Mouse (Mus musculus): ENCODE data around the gene Calcb. TPM values are rescaled to one million over a fixed set of nuclear protein-coding genes. Genes with fewer than 3 reads are reported as not detected.

Gene Calcb
- polyA plus RNA-seq (2014; fragmentation: Nextera tagmentation; extraction: Ambion mirVana) = 0.72 TPM in 2 replicates

DNA sequence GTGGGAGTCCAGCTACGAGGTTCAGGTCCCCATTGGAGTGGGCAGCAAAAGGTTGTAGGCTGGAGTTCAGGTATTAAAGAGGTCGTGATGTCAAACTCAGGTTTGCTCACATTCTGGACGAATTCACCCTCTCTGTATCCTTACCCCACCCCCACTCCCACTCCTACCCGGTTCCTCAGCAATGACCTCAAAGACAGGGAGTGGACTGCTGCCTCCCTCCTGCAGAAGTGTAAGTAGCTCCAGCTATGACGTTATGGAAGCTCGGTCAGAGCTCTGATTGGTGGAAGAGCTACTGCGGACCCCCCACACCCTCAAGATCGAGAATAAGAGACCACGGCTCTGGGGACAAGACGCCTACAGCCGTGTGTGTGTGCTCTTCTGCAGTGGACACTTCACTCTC, at the start of gene Calcb:
Gene Calcb (plus strand): TSS at position 344 of the 400 bp plus-strand sequence.
- H3K4me2 ChIP-seq (ENCODE audit: low read depth, low read length) = peak within 1 kb of the TSS; percentile 46
- no peak for ATAC-seq (ENCODE audit: low read depth)
- no peak within 1 kb of the TSS for H3K27ac ChIP-seq (replicated peaks; ENCODE audit: low read depth, low read length)
- no peak within 1 kb of the TSS for H3K9ac ChIP-seq (ENCODE audit: low read depth, low read length)
- H3K9me3 ChIP-seq (ENCODE audit: control insufficient read depth, low read length) = no peaks in the 10 kb centered on the region
- DNase-seq (ENCODE audit: low spot score) = no peak
- peaks cover 14% of the 10 kb centered on the region for H3K4me1 ChIP-seq (ENCODE audit: control insufficient read depth, insufficient read depth, low read length)
- peak within 1 kb of the TSS; percentile 12 for H3K4me3 ChIP-seq (ENCODE audit: low read depth, low read length)
- H3K36me3 ChIP-seq (ENCODE audit: control insufficient read depth, insufficient read depth, low read length) = no peaks in the 10 kb centered on the region
- H3K27me3 ChIP-seq (replicated peaks; ENCODE audit: control insufficient read depth, insufficient read depth, low read length) = peaks cover 45% of the 10 kb centered on the region
- WGBS = 5% methylated on average over 11 of the region's 11 CpGs

DNA sequence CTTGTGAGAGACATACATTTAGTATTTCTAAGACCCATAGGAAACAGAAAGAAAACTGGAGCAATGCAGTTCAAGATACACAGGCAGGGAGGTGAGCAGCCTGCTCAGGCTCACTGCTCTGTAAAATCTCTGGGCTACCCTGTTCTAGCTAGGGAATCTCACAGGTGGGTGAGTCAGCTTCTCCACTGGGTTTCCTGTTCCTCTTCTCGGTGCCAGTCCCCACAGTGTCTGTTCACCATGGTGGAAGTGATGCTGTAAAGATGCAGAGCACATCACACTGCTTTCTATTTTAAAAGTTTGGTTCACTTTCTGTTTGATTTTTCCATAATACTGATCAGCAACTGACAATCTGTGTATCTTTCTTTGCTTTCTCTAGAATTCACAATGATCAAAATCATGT, 47.0 kb upstream of the Calcb start:
- 75% methylated on average over 1 of the region's 1 CpGs for WGBS
- Histone ChIP-seq H3K9me3 (ENCODE audit: control insufficient read depth, low read length) (no peaks in the 10 kb centered on the region), H3K9ac (ENCODE audit: low read depth, low read length) (no peak overlapping the region), H3K4me2 (ENCODE audit: low read depth, low read length) (no peak overlapping the region), H3K27me3 (replicated peaks; ENCODE audit: control insufficient read depth, insufficient read depth, low read length) (no peaks in the 10 kb centered on the region), H3K4me3 (ENCODE audit: low read depth, low read length) (no peak overlapping the region), H3K27ac (replicated peaks; ENCODE audit: low read depth, low read length) (no peak overlapping the region), H3K36me3 (ENCODE audit: control insufficient read depth, insufficient read depth, low read length) (no peaks in the 10 kb centered on the region), H3K4me1 (ENCODE audit: control insufficient read depth, insufficient read depth, low read length) (no peaks in the 10 kb centered on the region)
- ATAC-seq (ENCODE audit: low read depth) = no peak
- DNase-seq (ENCODE audit: low spot score) = no peak

- no peaks in the 10 kb centered on the region for H3K36me3 ChIP-seq (ENCODE audit: control insufficient read depth, insufficient read depth, low read length)
- no peaks in the 10 kb centered on the region for H3K9me3 ChIP-seq (ENCODE audit: control insufficient read depth, low read length)
- DNase-seq (ENCODE audit: low spot score) = peak; percentile 47
- no peak overlapping the region for H3K27ac ChIP-seq (replicated peaks; ENCODE audit: low read depth, low read length)
- no peak for ATAC-seq (ENCODE audit: low read depth)
- no peaks in the 10 kb centered on the region for H3K4me1 ChIP-seq (ENCODE audit: control insufficient read depth, insufficient read depth, low read length)
- H3K4me3 ChIP-seq (ENCODE audit: low read depth, low read length) = no peak overlapping the region
- H3K4me2 ChIP-seq (ENCODE audit: low read depth, low read length) = no peak overlapping the region
- no peak overlapping the region for H3K9ac ChIP-seq (ENCODE audit: low read depth, low read length)
- 21% methylated on average over 2 of the region's 2 CpGs for WGBS
- H3K27me3 ChIP-seq (replicated peaks; ENCODE audit: control insufficient read depth, insufficient read depth, low read length) = no peaks in the 10 kb centered on the region
These were observed 45.7 kb upstream of the Calcb start for GRCm38 (mm10) chr7:114672697-114673096.

- DNase-seq (ENCODE audit: low spot score) (peak; percentile 27), ATAC-seq (ENCODE audit: low read depth) (no peak)
- no peaks in the 10 kb centered on the region for H3K27me3 ChIP-seq (replicated peaks; ENCODE audit: control insufficient read depth, insufficient read depth, low read length)
- H3K27ac ChIP-seq (replicated peaks; ENCODE audit: low read depth, low read length) = no peak overlapping the region
- no peak overlapping the region for H3K9ac ChIP-seq (ENCODE audit: low read depth, low read length)
- H3K9me3 ChIP-seq (ENCODE audit: control insufficient read depth, low read length) = no peaks in the 10 kb centered on the region
- H3K4me1 ChIP-seq (ENCODE audit: control insufficient read depth, insufficient read depth, low read length) = no peaks in the 10 kb centered on the region
- H3K36me3 ChIP-seq (ENCODE audit: control insufficient read depth, insufficient read depth, low read length) = no peaks in the 10 kb centered on the region
- H3K4me2 ChIP-seq (ENCODE audit: low read depth, low read length) = no peak overlapping the region
- H3K4me3 ChIP-seq (ENCODE audit: low read depth, low read length) = no peak overlapping the region
These were observed 26.1 kb upstream of the Calcb start for GRCm38 (mm10) chr7:114692339-114692738.

DNA sequence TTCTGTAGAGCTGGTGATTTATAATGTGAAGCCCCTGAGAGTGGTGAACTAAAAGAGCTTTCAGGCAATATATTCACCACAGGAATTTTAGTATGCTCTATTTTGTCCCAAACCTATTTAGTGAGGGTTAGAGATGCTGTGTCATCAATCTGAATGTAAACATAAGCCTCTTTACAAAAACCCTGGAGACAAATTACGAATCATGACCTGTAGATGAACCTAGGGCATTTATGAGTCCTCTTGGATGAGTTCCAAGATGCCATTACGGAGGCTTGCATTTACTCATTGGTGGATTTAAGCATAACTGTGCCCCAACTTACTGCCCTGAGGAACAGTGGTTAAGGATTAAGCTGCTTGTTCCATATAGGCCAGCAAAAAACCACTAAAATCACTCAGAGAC, 17.6 kb upstream of the Calcb start:
- ATAC-seq (ENCODE audit: low read depth) (peak; percentile 67; the same call in 1 of the 2 replicates), DNase-seq (ENCODE audit: low spot score) (peak; percentile 77)

GRCm38 (mm10) chr7:114706716-114707115, 11.7 kb upstream of the Calcb start:
- no peak overlapping the region for H3K27ac ChIP-seq (replicated peaks; ENCODE audit: low read depth, low read length)
- H3K4me2 ChIP-seq (ENCODE audit: low read depth, low read length) = no peak overlapping the region
- 62% methylated on average over 4 of the region's 4 CpGs for WGBS
- H3K4me1 ChIP-seq (ENCODE audit: control insufficient read depth, insufficient read depth, low read length) = no peaks in the 10 kb centered on the region
- ATAC-seq (ENCODE audit: low read depth) (no peak), DNase-seq (ENCODE audit: low spot score) (peak; percentile 60)
- H3K9me3 ChIP-seq (ENCODE audit: control insufficient read depth, low read length) = no peaks in the 10 kb centered on the region
- H3K27me3 ChIP-seq (replicated peaks; ENCODE audit: control insufficient read depth, insufficient read depth, low read length) = no peaks in the 10 kb centered on the region
- H3K9ac ChIP-seq (ENCODE audit: low read depth, low read length) = no peak overlapping the region
- no peaks in the 10 kb centered on the region for H3K36me3 ChIP-seq (ENCODE audit: control insufficient read depth, insufficient read depth, low read length)
- H3K4me3 ChIP-seq (ENCODE audit: low read depth, low read length) = no peak overlapping the region

More for the DNA sequence above, 17.6 kb upstream of the Calcb start:
- H3K4me2 ChIP-seq (ENCODE audit: low read depth, low read length) = no peak overlapping the region
- H3K4me3 ChIP-seq (ENCODE audit: low read depth, low read length) = no peak overlapping the region
- H3K36me3 ChIP-seq (ENCODE audit: control insufficient read depth, insufficient read depth, low read length) = no peaks in the 10 kb centered on the region
- 25% methylated on average over 2 of the region's 2 CpGs for WGBS
- no peaks in the 10 kb centered on the region for H3K9me3 ChIP-seq (ENCODE audit: control insufficient read depth, low read length)
- H3K9ac ChIP-seq (ENCODE audit: low read depth, low read length) = no peak overlapping the region
- no peaks in the 10 kb centered on the region for H3K4me1 ChIP-seq (ENCODE audit: control insufficient read depth, insufficient read depth, low read length)
- no peaks in the 10 kb centered on the region for H3K27me3 ChIP-seq (replicated peaks; ENCODE audit: control insufficient read depth, insufficient read depth, low read length)
- H3K27ac ChIP-seq (replicated peaks; ENCODE audit: low read depth, low read length) = no peak overlapping the region

DNA sequence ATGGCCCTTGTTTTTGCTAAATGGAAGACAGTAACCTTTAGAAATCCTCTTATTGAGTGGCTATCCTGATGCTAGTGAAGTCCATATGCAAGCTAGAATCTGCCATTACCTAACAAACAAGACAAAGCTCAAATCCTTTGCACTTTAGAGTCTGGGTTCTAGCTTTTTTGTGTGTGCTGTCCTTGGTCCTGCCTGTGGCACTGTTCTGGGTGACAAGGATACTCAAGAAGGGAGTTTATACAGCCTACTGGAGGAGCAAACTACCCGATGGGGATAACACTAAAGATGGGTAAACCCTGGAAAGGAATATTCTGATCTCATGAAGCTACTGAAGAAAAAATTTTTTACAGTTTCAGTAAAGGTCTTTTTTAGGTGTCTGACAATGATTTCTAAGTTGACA, 11.0 kb upstream of the Calcb start:
- ATAC-seq (ENCODE audit: low read depth) (no peak), DNase-seq (ENCODE audit: low spot score) (no peak)
- Histone ChIP-seq H3K4me3 (ENCODE audit: low read depth, low read length) (no peak overlapping the region), H3K9ac (ENCODE audit: low read depth, low read length) (no peak overlapping the region), H3K4me1 (ENCODE audit: control insufficient read depth, insufficient read depth, low read length) (no peaks in the 10 kb centered on the region), H3K9me3 (ENCODE audit: control insufficient read depth, low read length) (no peaks in the 10 kb centered on the region), H3K4me2 (ENCODE audit: low read depth, low read length) (no peak overlapping the region), H3K27ac (replicated peaks; ENCODE audit: low read depth, low read length) (no peak overlapping the region), H3K36me3 (ENCODE audit: control insufficient read depth, insufficient read depth, low read length) (no peaks in the 10 kb centered on the region), H3K27me3 (replicated peaks; ENCODE audit: control insufficient read depth, insufficient read depth, low read length) (no peaks in the 10 kb centered on the region)
- 70% methylated on average over 1 of the region's 1 CpGs for WGBS

DNA sequence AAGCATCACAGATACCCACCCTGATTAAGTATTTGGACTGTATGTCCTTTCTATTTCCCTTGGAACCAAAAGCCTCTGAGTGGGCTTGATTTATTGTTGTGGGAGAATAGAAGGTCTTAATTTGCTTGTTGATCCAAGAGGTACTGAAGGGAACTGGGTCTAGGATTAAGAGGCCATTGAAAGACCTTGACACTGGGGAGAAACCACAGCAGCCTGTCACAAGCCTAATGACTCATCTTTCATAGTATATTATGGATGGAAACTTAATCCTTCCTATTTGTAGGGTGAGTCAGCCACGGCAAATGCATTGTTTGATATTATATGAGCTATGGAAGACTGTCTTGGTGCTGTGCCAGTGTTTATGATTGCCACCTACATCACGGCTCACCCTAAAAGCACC, 8.0 kb upstream of the Calcb start:
- H3K36me3 ChIP-seq (ENCODE audit: control insufficient read depth, insufficient read depth, low read length) = no peaks in the 10 kb centered on the region
- H3K4me2 ChIP-seq (ENCODE audit: low read depth, low read length) = no peak overlapping the region
- no peaks in the 10 kb centered on the region for H3K9me3 ChIP-seq (ENCODE audit: control insufficient read depth, low read length)
- no peaks in the 10 kb centered on the region for H3K4me1 ChIP-seq (ENCODE audit: control insufficient read depth, insufficient read depth, low read length)
- no peak overlapping the region for H3K27ac ChIP-seq (replicated peaks; ENCODE audit: low read depth, low read length)
- no peak for DNase-seq (ENCODE audit: low spot score)
- no peaks in the 10 kb centered on the region for H3K27me3 ChIP-seq (replicated peaks; ENCODE audit: control insufficient read depth, insufficient read depth, low read length)
- ATAC-seq (ENCODE audit: low read depth) = no peak
- H3K9ac ChIP-seq (ENCODE audit: low read depth, low read length) = no peak overlapping the region
- 71% methylated on average over 2 of the region's 2 CpGs for WGBS
- no peak overlapping the region for H3K4me3 ChIP-seq (ENCODE audit: low read depth, low read length)

- ATAC-seq (ENCODE audit: low read depth) (no peak), DNase-seq (ENCODE audit: low spot score) (no peak)
- H3K27ac ChIP-seq (replicated peaks; ENCODE audit: low read depth, low read length) = no peak overlapping the region
- no peaks in the 10 kb centered on the region for H3K36me3 ChIP-seq (ENCODE audit: control insufficient read depth, insufficient read depth, low read length)
- peaks cover 11% of the 10 kb centered on the region for H3K27me3 ChIP-seq (replicated peaks; ENCODE audit: control insufficient read depth, insufficient read depth, low read length)
- WGBS = 48% methylated on average over 1 of the region's 1 CpGs
- H3K4me2 ChIP-seq (ENCODE audit: low read depth, low read length) = no peak overlapping the region
- H3K4me1 ChIP-seq (ENCODE audit: control insufficient read depth, insufficient read depth, low read length) = no peaks in the 10 kb centered on the region
- H3K9ac ChIP-seq (ENCODE audit: low read depth, low read length) = no peak overlapping the region
- H3K4me3 ChIP-seq (ENCODE audit: low read depth, low read length) = no peak overlapping the region
- no peaks in the 10 kb centered on the region for H3K9me3 ChIP-seq (ENCODE audit: control insufficient read depth, low read length)
These were observed 5.9 kb upstream of the Calcb start for GRCm38 (mm10) chr7:114712523-114712922.
